Mouse (Mus musculus) liver, embryonic 12.5 days (tissue): ENCODE measurements around the gene Lrrc10. TPM values are rescaled to one million over a fixed set of nuclear protein-coding genes. Genes with fewer than 3 reads are reported as not detected.

Experiments used
- ATAC-seq: fragments of 200-750 bp; cut with Nextera tagmentation; 2 replicates; pipeline ENCODE4 v1.8.0; 2017; ENCODE audit warnings: moderate number of reproducible peaks, mild to moderate bottlenecking, moderate library complexity
- H3K27ac ChIP-seq: fragments of 300-500 bp; sonication (generic); 2 replicates; pipeline ENCODE4 v1.5.1; 2016; ENCODE audit warnings: mild to moderate bottlenecking
- H3K27me3 ChIP-seq: fragments of 300-500 bp; sonication (generic); replicated peaks from 2 replicates; pipeline ENCODE4 v1.6.1; 2016; ENCODE audit warnings: mild to moderate bottlenecking, moderate library complexity
- H3K36me3 ChIP-seq: fragments of 300-500 bp; sonication (generic); 2 replicates; pipeline ENCODE4 v1.6.1; 2016; ENCODE audit warnings: mild to moderate bottlenecking, moderate library complexity
- H3K4me1 ChIP-seq: fragments of 300-500 bp; sonication (generic); 2 replicates; pipeline ENCODE4 v1.6.1; 2016
- H3K4me2 ChIP-seq: fragments of 300-500 bp; sonication (generic); 2 replicates; pipeline ENCODE4 v1.6.1; 2016; ENCODE audit warnings: mild to moderate bottlenecking, moderate library complexity
- H3K4me3 ChIP-seq: fragments of 300-500 bp; sonication (generic); 2 replicates; pipeline ENCODE4 v1.5.1; 2016; ENCODE audit warnings: mild to moderate bottlenecking, moderate library complexity
- H3K9ac ChIP-seq: fragments of 300-500 bp; sonication (generic); 2 replicates; pipeline ENCODE4 v1.6.1; 2016; ENCODE audit warnings: mild to moderate bottlenecking, moderate library complexity
- H3K9me3 ChIP-seq: fragments of 300-500 bp; sonication (generic); replicated peaks from 2 replicates; pipeline ENCODE4 v1.6.1; 2016; ENCODE audit warnings: mild to moderate bottlenecking, moderate library complexity
- WGBS: fragments of 180-500 bp; shearing (Covaris S2); methylation state at CpG from one replicate; pipeline ENCODE4 v1.1.7; 2016; ENCODE audit not compliant: insufficient replicate concordance; 5-methylcytosine and 5-hydroxymethylcytosine counted together
- polyA plus RNA-seq: library from polyadenylated mRNA; unstranded; fragments of >200 nt; fragmentation: Nextera tagmentation; extraction: Ambion mirVana; gene quantifications from 2 replicates; pipeline ENCODE4 v1.2.1, GENCODE M21; 2016

The Lrrc10 gene
- polyA plus RNA-seq, 1 experiment from 2014 or later, result not detected

DNA sequence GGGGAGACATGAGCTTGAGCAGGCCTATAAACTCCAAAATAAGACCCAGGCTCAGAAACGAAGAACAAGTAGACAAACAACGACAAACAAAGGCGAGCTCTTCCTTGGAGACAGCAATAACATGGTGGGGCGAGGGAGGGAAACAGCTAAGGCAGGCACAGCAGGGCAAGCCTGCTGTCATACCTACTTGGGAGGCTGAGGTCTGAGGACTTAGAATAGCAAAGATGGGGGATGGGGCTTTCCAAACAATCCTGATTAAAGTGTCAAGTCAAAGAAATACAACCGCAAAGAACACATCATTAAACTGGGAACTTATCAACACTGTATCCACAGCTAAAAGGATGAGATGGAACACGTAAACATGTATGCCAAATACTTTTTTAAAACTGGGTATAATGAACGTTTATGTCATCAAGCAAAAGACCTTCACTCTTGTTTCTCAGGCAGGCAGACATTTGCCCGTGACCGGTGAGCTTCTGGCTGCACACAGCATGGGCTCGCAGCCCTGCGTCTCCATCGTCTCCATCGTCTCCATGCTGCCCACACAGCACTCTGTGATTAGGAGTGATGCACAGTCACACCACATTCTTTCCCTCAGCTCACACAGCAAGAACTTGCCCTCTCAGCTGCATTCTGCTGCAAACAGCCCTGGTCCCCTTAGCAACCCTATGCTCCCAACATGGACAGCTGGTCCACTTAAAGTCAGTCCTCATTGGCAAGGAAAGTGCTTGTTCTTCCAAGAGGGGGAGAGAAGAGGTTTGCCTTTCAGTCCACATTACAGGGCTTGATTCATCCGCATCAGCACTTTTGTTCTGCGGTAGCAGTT, 49.6 kb downstream of the Lrrc10 start:
- H3K36me3 ChIP-seq, result peaks cover 73% of the 10 kb centered on the region
- WGBS, result 75% methylated on average over 15 of the region's 15 CpGs
- no peak overlapping the region for H3K4me2 ChIP-seq
- H3K4me3 ChIP-seq, result no peak overlapping the region
- peak overlapping the region; percentile 40; the same call in 1 of the 2 replicates for H3K9ac ChIP-seq
- H3K4me1 ChIP-seq, result peaks cover 72% of the 10 kb centered on the region
- H3K27me3 ChIP-seq, result no peaks in the 10 kb centered on the region
- H3K9me3 ChIP-seq, result no peaks in the 10 kb centered on the region
- H3K27ac ChIP-seq, result peak overlapping the region; percentile 18
- ATAC-seq, result no peak

DNA sequence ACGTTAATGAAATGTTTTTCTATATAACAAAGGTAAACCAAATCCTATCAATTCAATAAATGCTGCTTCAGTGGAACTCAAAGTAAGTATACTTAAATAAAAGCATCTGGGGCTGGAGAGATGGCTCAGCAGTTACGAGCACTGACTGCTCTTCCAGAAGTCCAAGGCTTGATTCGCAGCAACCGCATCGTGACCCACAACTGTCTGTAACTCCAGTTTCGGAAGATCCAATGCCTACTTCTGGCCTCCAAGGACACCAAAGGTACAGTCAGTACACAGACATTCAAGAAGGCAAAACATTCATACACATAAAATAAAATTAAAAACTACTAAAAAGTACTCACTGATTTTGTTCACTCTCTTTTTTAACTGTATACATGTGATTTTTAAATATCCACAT, 51.0 kb downstream of the Lrrc10 start:
- ATAC-seq, result no peak
- peaks cover 74% of the 10 kb centered on the region for H3K36me3 ChIP-seq
- H3K9me3 ChIP-seq, result no peaks in the 10 kb centered on the region
- WGBS, result 90% methylated on average over 6 of the region's 6 CpGs
- H3K4me2 ChIP-seq, result no peak overlapping the region
- H3K27me3 ChIP-seq, result no peaks in the 10 kb centered on the region
- no peak overlapping the region for H3K9ac ChIP-seq
- H3K27ac ChIP-seq, result peak overlapping the region; percentile 37; the same call in 1 of the 2 replicates
- H3K4me3 ChIP-seq, result no peak overlapping the region
- peaks cover 81% of the 10 kb centered on the region for H3K4me1 ChIP-seq

Other genes starting within 250 kb of the Lrrc10 start
- 0.05 TPM in 1 of 2 replicates, not detected in the other for gene Myrfl, start 148.4 kb upstream of the Lrrc10 start, polyA plus RNA-seq
- 11.7 and 12.1 TPM in 2 replicates for gene Rab3ip, start 94.6 kb upstream of the Lrrc10 start, polyA plus RNA-seq
- not detected in 2 replicates for gene Gm10271, start 72.7 kb upstream of the Lrrc10 start, polyA plus RNA-seq
- gene Best3, start 59.0 kb upstream of the Lrrc10 start, polyA plus RNA-seq, result 0.06 TPM in 1 of 2 replicates, not detected in the other
- 249 and 252 TPM in 2 replicates for gene Cct2, start 18.5 kb downstream of the Lrrc10 start, polyA plus RNA-seq
- gene Frs2, start 103.2 kb downstream of the Lrrc10 start, polyA plus RNA-seq, result 11.3 and 13.3 TPM in 2 replicates
- 54.0 and 61.9 TPM in 2 replicates for gene Yeats4, start 179.2 kb downstream of the Lrrc10 start, polyA plus RNA-seq
- gene 9530003J23Rik, start 193.4 kb downstream of the Lrrc10 start, polyA plus RNA-seq, result not detected in 2 replicates
- 115 and 120 TPM in 2 replicates for gene Lyz2, start 237.0 kb downstream of the Lrrc10 start, polyA plus RNA-seq
- gene Lyz1, start 247.5 kb downstream of the Lrrc10 start, polyA plus RNA-seq, result not detected in 2 replicates